In genomic region chr16:35489793-35490192, GRCm38 (mm10) we compare ENCODE assay signal across 8 mouse cellular contexts. TPM values are rescaled to one million over a fixed set of nuclear protein-coding genes. Genes with fewer than 3 reads are reported as not detected.
DNase-seq lines count a peak whose midpoint lies in the region; ATAC-seq and TF ChIP-seq lines count a peak whose summit lies in the region.

No protein-coding gene starts in this region.

- no peak for DNase-seq in liver, adult 2 months (ENCODE audit: extremely low read depth, low read depth, low spot score)
- no peak for DNase-seq in liver
- no peak for DNase-seq in forebrain, embryonic 14.5 days (ENCODE audit: low spot score)
- DNase-seq in liver, embryonic 13.5 days = no peak
- no peak for DNase-seq in layer of hippocampus, postnatal 25 days (ENCODE audit: extremely low spot score in 1 of 2, low spot score in 1 of 2)
- no peak for DNase-seq in thymus, postnatal 36 days
- no peak for DNase-seq in frontal cortex, postnatal 25 days (ENCODE audit: low spot score in 2 of 2)

- H3K9ac ChIP-seq in liver, adult 2 months (ENCODE audit: low read depth, low read length) = peak overlapping the region; percentile 97
- H3K9ac ChIP-seq in forebrain, embryonic 14.5 days (ENCODE audit: low read length) = peak overlapping the region; percentile 66
- peak overlapping the region; percentile 69 for H3K9ac ChIP-seq in liver, embryonic 13.5 days

- H3K9me3 ChIP-seq in forebrain, embryonic 14.5 days (replicated peaks; ENCODE audit: control insufficient read depth, low read length) = no peaks in the 10 kb centered on the region
- no peaks in the 10 kb centered on the region for H3K9me3 ChIP-seq in liver, embryonic 13.5 days (replicated peaks)

- H3K27me3 ChIP-seq in liver, adult 2 months (ENCODE audit: control insufficient read depth, insufficient read depth, low read length) = no peaks in the 10 kb centered on the region
- no peaks in the 10 kb centered on the region for H3K27me3 ChIP-seq in forebrain, embryonic 14.5 days (replicated peaks; ENCODE audit: control insufficient read depth, insufficient read depth, low read length)
- peaks cover 20% of the 10 kb centered on the region for H3K27me3 ChIP-seq in liver, embryonic 13.5 days
- H3K27me3 ChIP-seq in small intestine, adult 2 months (ENCODE audit: control insufficient read depth, insufficient read depth, low read length) = no peaks in the 10 kb centered on the region

- 3% methylated on average over 10 of the region's 10 CpGs for WGBS in liver, adult 2 months
- 11% methylated on average over 10 of the region's 10 CpGs for WGBS in forebrain, embryonic 14.5 days
- 8% methylated on average over 10 of the region's 10 CpGs for WGBS in liver, embryonic 13.5 days (ENCODE audit: insufficient replicate concordance)
- WGBS in small intestine, adult 2 months = 6% methylated on average over 10 of the region's 10 CpGs

- H3K4me1 ChIP-seq in liver, adult 2 months (ENCODE audit: control insufficient read depth, insufficient read depth, low read length) = peaks cover 25% of the 10 kb centered on the region
- H3K4me1 ChIP-seq in forebrain, embryonic 14.5 days (ENCODE audit: control insufficient read depth, insufficient read depth, low read length) = peaks cover 5% of the 10 kb centered on the region; the same call in 1 of the 2 replicates
- peaks cover 29% of the 10 kb centered on the region for H3K4me1 ChIP-seq in liver, embryonic 13.5 days (replicated peaks)
- H3K4me1 ChIP-seq in small intestine, adult 2 months (ENCODE audit: control insufficient read depth, insufficient read depth, insufficient read length, low read length) = peaks cover 7% of the 10 kb centered on the region

- peak overlapping the region; percentile 91 for H3K4me3 ChIP-seq in liver, adult 2 months (ENCODE audit: insufficient read depth, low read depth, low read length)
- peak overlapping the region; percentile 68 for H3K4me3 ChIP-seq in forebrain, embryonic 14.5 days (ENCODE audit: low read depth, low read length)
- peak overlapping the region; percentile 66 for H3K4me3 ChIP-seq in liver, embryonic 13.5 days (replicated peaks)
- peak overlapping the region; percentile 98 for H3K4me3 ChIP-seq in small intestine, adult 2 months (ENCODE audit: low read depth, low read length)

- peak overlapping the region; percentile 92 for H3K27ac ChIP-seq in liver, adult 2 months (replicated peaks; ENCODE audit: insufficient read depth, low read depth, low read length)
- H3K27ac ChIP-seq in forebrain, embryonic 14.5 days (ENCODE audit: low read depth, low read length) = no peak overlapping the region
- peak overlapping the region; percentile 23; the same call in 1 of the 2 replicates for H3K27ac ChIP-seq in liver, embryonic 13.5 days
- H3K27ac ChIP-seq in small intestine, adult 2 months (ENCODE audit: insufficient read depth, low read depth, low read length) = no peak overlapping the region

- TF ChIP-seq POLR2A in liver, adult 2 months (IDR thresholded peaks at IDR 0.05; ENCODE audit: extremely low read depth, insufficient read depth, low read length) = no peak
- no peak for TF ChIP-seq POLR2A in small intestine, adult 2 months (IDR thresholded peaks at IDR 0.05; ENCODE audit: low read depth, low read length)

- H3K79me2 ChIP-seq in liver, adult 2 months (ENCODE audit: control insufficient read depth, insufficient read depth, low read length) = peaks cover 25% of the 10 kb centered on the region; the same call in 1 of the 2 replicates

- no peaks in the 10 kb centered on the region for H3K36me3 ChIP-seq in liver, adult 2 months (ENCODE audit: control insufficient read depth, insufficient read depth, low read length)
- no peaks in the 10 kb centered on the region for H3K36me3 ChIP-seq in forebrain, embryonic 14.5 days (ENCODE audit: control insufficient read depth, insufficient read depth, low read length)
- H3K36me3 ChIP-seq in liver, embryonic 13.5 days = no peaks in the 10 kb centered on the region
- no peaks in the 10 kb centered on the region for H3K36me3 ChIP-seq in small intestine, adult 2 months (ENCODE audit: control insufficient read depth, insufficient read depth, low read length)

- H3K4me2 ChIP-seq in forebrain, embryonic 14.5 days (ENCODE audit: low read length) = peak overlapping the region; percentile 99
- peak overlapping the region; percentile 75 for H3K4me2 ChIP-seq in liver, embryonic 13.5 days

- no peak for ATAC-seq in forebrain, embryonic 14.5 days
- ATAC-seq in liver, embryonic 13.5 days (ENCODE audit: low read depth) = no peak

- no peak for TF ChIP-seq CTCF in liver, adult 2 months (IDR thresholded peaks at IDR 0.05; ENCODE audit: low read depth, low read length)
- no peak for TF ChIP-seq CTCF in small intestine, adult 2 months (IDR thresholded peaks at IDR 0.05; ENCODE audit: extremely low read depth, insufficient read length, insufficient replicate concordance, low read depth, low read length)

RNA-seq across cellular contexts. Expression of gene Pdia5, which starts 0.9 kb away (rescaled TPM):
- 38.1 and 41.7 TPM in 2 replicates for total RNA-seq in liver, adult 2 months (2014; rRNA removed)
- polyA plus RNA-seq in liver, adult 2 months (2012; rRNA removed) = 24.2 and 32.2 TPM in 2 replicates
- polyA plus RNA-seq in forebrain, embryonic 14.5 days (2014; fragmentation: Nextera tagmentation; extraction: Ambion mirVana) = 5.9 and 7.2 TPM in 2 replicates
- 46.7 and 51.8 TPM in 2 replicates for polyA plus RNA-seq in liver, embryonic 13.5 days (2015; fragmentation: Nextera tagmentation; extraction: Ambion mirVana)
- polyA plus RNA-seq in small intestine, adult 2 months (2012; rRNA removed) = 6.6 and 7.2 TPM in 2 replicates
- 1 to 10 TPM; 3.4 to 3.7 TPM for total RNA-seq in layer of hippocampus, postnatal 25 days (2021)

RNA-seq across cellular contexts. Expression of gene Sema5b, which starts 51.2 kb away (rescaled TPM):
- total RNA-seq in liver, adult 2 months (2014; rRNA removed) = 0.07 and 0.37 TPM in 2 replicates
- 0.62 and 1.2 TPM in 2 replicates for polyA plus RNA-seq in liver, adult 2 months (2012; rRNA removed)
- 10.5 and 13.7 TPM in 2 replicates for polyA plus RNA-seq in forebrain, embryonic 14.5 days (2014; fragmentation: Nextera tagmentation; extraction: Ambion mirVana)
- 0.12 and 0.14 TPM in 2 replicates for polyA plus RNA-seq in liver, embryonic 13.5 days (2015; fragmentation: Nextera tagmentation; extraction: Ambion mirVana)
- 0.46 and 0.49 TPM in 2 replicates for polyA plus RNA-seq in small intestine, adult 2 months (2012; rRNA removed)
- 10 to 100 TPM; 14.1 to 18.2 TPM for total RNA-seq in layer of hippocampus, postnatal 25 days (2021)

Comparison
In these comparisons a context has a peak if more than half of its experiments do, and no peak if none do; other contexts are left out.
1. H3K27ac ChIP-seq: peak in liver, adult 2 months (single experiment) and liver, embryonic 13.5 days (single experiment); none in forebrain, embryonic 14.5 days (single experiment) and small intestine, adult 2 months (single experiment).
2. Peak in every context shown above with its lines, with median percentiles within 50 percentile points of each other: H3K4me3 ChIP-seq and H3K9ac ChIP-seq.